Mouse (Mus musculus) cortical plate, adult 2 months (tissue): ENCODE measurements around the gene Ndufs5. TPM values are rescaled to one million over a fixed set of nuclear protein-coding genes. Genes with fewer than 3 reads are reported as not detected.

ENCODE experiments used
- H3K27ac ChIP-seq: fragments of 200-500 bp; 2 replicates; pipeline ENCODE4 v1.5.1; 2012; ENCODE audit warnings: low read length, control low read depth, inconsistent platforms; ENCODE audit not compliant: insufficient read depth
- H3K4me1 ChIP-seq: fragments of 200-500 bp; 2 replicates; pipeline ENCODE4 v1.6.1; 2011; ENCODE audit warnings: low read length; ENCODE audit not compliant: control insufficient read depth, insufficient read depth
- H3K4me3 ChIP-seq: fragments of 200-500 bp; 2 replicates; pipeline ENCODE4 v1.5.1; 2011; ENCODE audit warnings: mild to moderate bottlenecking, low read length, control low read depth; ENCODE audit not compliant: insufficient read depth
- CTCF ChIP-seq: fragments of 200-500 bp; IDR thresholded peaks from 2 replicates; pipeline ENCODE4 v1.5.1; 2011; ENCODE audit warnings: mild to moderate bottlenecking, control low read depth, low read length; ENCODE audit not compliant: insufficient read depth; ENCODE audit errors: extremely low read depth
- POLR2A ChIP-seq: fragments of 200-500 bp; IDR thresholded peaks from 2 replicates; pipeline ENCODE4 v1.6.1; 2011; ENCODE audit warnings: mild to moderate bottlenecking, low read length, control low read depth; ENCODE audit not compliant: insufficient read depth; ENCODE audit errors: extremely low read depth
- polyA plus RNA-seq: library from polyadenylated mRNA; depleted of rRNA; stranded (reverse); fragments of >200 nt; gene quantifications from 2 replicates; pipeline ENCODE4 v1.2.3, GENCODE M21; 2012

Gene Ndufs5
- polyA plus RNA-seq, 1 experiment = 460 TPM

- H3K4me3 ChIP-seq = no peak overlapping the region
- no peak for TF ChIP-seq POLR2A
- TF ChIP-seq CTCF = no peak
- no peak overlapping the region for H3K27ac ChIP-seq
- peaks cover 6% of the 10 kb centered on the region for H3K4me1 ChIP-seq
Observed at GRCm38 (mm10) chr4:123742891-123743290, 24.9 kb upstream of the Ndufs5 start.

- H3K27ac ChIP-seq = no peak overlapping the region
- H3K4me3 ChIP-seq = no peak overlapping the region
- TF ChIP-seq CTCF (no peak), POLR2A (no peak)
- H3K4me1 ChIP-seq = no peaks in the 10 kb centered on the region; the same call in 1 of the 2 replicates
Observed at GRCm38 (mm10) chr4:123738708-123739107, 20.7 kb upstream of the Ndufs5 start.

GRCm38 (mm10) chr4:123733532-123733931, 15.5 kb upstream of the Ndufs5 start:
- H3K27ac ChIP-seq = no peak overlapping the region
- TF ChIP-seq POLR2A (no peak), CTCF (no peak)
- H3K4me3 ChIP-seq = no peak overlapping the region
- no peaks in the 10 kb centered on the region for H3K4me1 ChIP-seq

GRCm38 (mm10) chr4:123732921-123733320, 14.9 kb upstream of the Ndufs5 start:
- peak overlapping the region; percentile 68 for H3K27ac ChIP-seq
- no peak for TF ChIP-seq CTCF
- no peak for TF ChIP-seq POLR2A
- H3K4me3 ChIP-seq = no peak overlapping the region
- no peaks in the 10 kb centered on the region for H3K4me1 ChIP-seq

GRCm38 (mm10) chr4:123732163-123732910, 14.3 kb upstream of the Ndufs5 start:
- Histone ChIP-seq H3K4me1 (no peaks in the 10 kb centered on the region), H3K4me3 (no peak overlapping the region), H3K27ac (peak overlapping the region; percentile 79)
- TF ChIP-seq CTCF (no peak), POLR2A (no peak)

- no peak for TF ChIP-seq POLR2A
- no peak for TF ChIP-seq CTCF
- H3K27ac ChIP-seq = no peak overlapping the region
- H3K4me3 ChIP-seq = no peak overlapping the region
- 0 out of 2 replicates have a peak, but pooled peaks cover 2% of the 10 kb centered on the region for H3K4me1 ChIP-seq
Observed at GRCm38 (mm10) chr4:123721761-123722160, 3.8 kb upstream of the Ndufs5 start.

- peak overlapping the region; percentile 66 for H3K27ac ChIP-seq
- H3K4me3 ChIP-seq = peak overlapping the region; percentile 92
- TF ChIP-seq POLR2A = no peak
- no peak for TF ChIP-seq CTCF
- 0 out of 2 replicates have a peak, but pooled peaks cover 2% of the 10 kb centered on the region for H3K4me1 ChIP-seq
Observed at GRCm38 (mm10) chr4:123718434-123718780, 405 bp upstream of the Ndufs5 start.

GRCm38 (mm10) chr4:123712431-123712830, 5.6 kb downstream of the Ndufs5 start:
- no peak for TF ChIP-seq CTCF
- no peak for TF ChIP-seq POLR2A
- 0 out of 2 replicates have a peak, but pooled peaks cover 2% of the 10 kb centered on the region for H3K4me1 ChIP-seq
- H3K4me3 ChIP-seq = no peak overlapping the region
- no peak overlapping the region; the same call in 1 of the 2 replicates for H3K27ac ChIP-seq

- no peak overlapping the region for H3K4me3 ChIP-seq
- no peak overlapping the region for H3K27ac ChIP-seq
- no peaks in the 10 kb centered on the region for H3K4me1 ChIP-seq
- TF ChIP-seq POLR2A (no peak), CTCF (no peak)
Observed at GRCm38 (mm10) chr4:123707340-123707739, 10.7 kb downstream of the Ndufs5 start.

GRCm38 (mm10) chr4:123705340-123705739, 12.7 kb downstream of the Ndufs5 start:
- TF ChIP-seq CTCF (no peak), POLR2A (no peak)
- Histone ChIP-seq H3K27ac (no peak overlapping the region), H3K4me3 (no peak overlapping the region), H3K4me1 (no peaks in the 10 kb centered on the region)

- Histone ChIP-seq H3K27ac (no peak overlapping the region), H3K4me1 (no peaks in the 10 kb centered on the region), H3K4me3 (no peak overlapping the region)
- TF ChIP-seq POLR2A = no peak
- TF ChIP-seq CTCF = no peak
Observed at GRCm38 (mm10) chr4:123693384-123693783, 24.6 kb downstream of the Ndufs5 start.
